ENCODE assay signal across 17 mouse cellular contexts in genomic region chr4:136775903-136776302, GRCm38 (mm10). TPM values are rescaled to one million over a fixed set of nuclear protein-coding genes. Genes with fewer than 3 reads are reported as not detected.
A peak's percentile ranks its signal among the peaks of the same experiment; 100 is the strongest.
DNase-seq lines count a peak whose midpoint lies in the region; ATAC-seq and TF ChIP-seq lines count a peak whose summit lies in the region.
"Had no signal": no experiment of that assay in that cellular context is flagged by ENCODE, and none has a peak within 500 bp of the region (broad histone marks: within the 10 kb centered on the region; RNA-seq: fewer than 3 reads in every experiment).

No protein-coding gene starts in this region.

- TF ChIP-seq POLR2A in ES-Bruce4 (IDR thresholded peaks at IDR 0.05; ENCODE audit: insufficient read depth, low read length) = no peak

- 92% methylated on average over 2 of the region's 2 CpGs for WGBS in forebrain, embryonic 10.5 days
- 94% methylated on average over 2 of the region's 2 CpGs for WGBS in forebrain, embryonic 16.5 days
- 84% methylated on average over 2 of the region's 2 CpGs for WGBS in lung, embryonic 14.5 days
- 88% methylated on average over 2 of the region's 2 CpGs for WGBS in embryonic facial prominence, embryonic 13.5 days

- H3K36me3 ChIP-seq in forebrain, embryonic 10.5 days (replicated peaks) = peaks cover 43% of the 10 kb centered on the region
- H3K36me3 ChIP-seq in forebrain, embryonic 16.5 days (ENCODE audit: control insufficient read depth, insufficient read depth) = 0 out of 2 replicates have a peak, but pooled peaks cover 3% of the 10 kb centered on the region
- 0 out of 2 replicates have a peak, but pooled peaks cover 4% of the 10 kb centered on the region for H3K36me3 ChIP-seq in lung, embryonic 14.5 days (ENCODE audit: insufficient read depth)
- no peaks in the 10 kb centered on the region for H3K36me3 ChIP-seq in ES-Bruce4 (ENCODE audit: control insufficient read depth, insufficient read depth, low read length, poor library complexity, severe bottlenecking)
- peaks cover 23% of the 10 kb centered on the region for H3K36me3 ChIP-seq in embryonic facial prominence, embryonic 13.5 days

- ATAC-seq in forebrain, embryonic 16.5 days = no peak
- ATAC-seq in lung, embryonic 14.5 days (ENCODE audit: insufficient read depth) = no peak
- no peak for ATAC-seq in embryonic facial prominence, embryonic 13.5 days (ENCODE audit: insufficient number of reproducible peaks, insufficient read depth, low FRiP score, low TSS enrichment, low read depth)
- ATAC-seq in megakaryocyte progenitor cell, adult 5-6 weeks (replicated peaks; ENCODE audit: poor library complexity) = no peak

- no peak overlapping the region for H3K4me3 ChIP-seq in forebrain, embryonic 10.5 days
- no peak overlapping the region for H3K4me3 ChIP-seq in forebrain, embryonic 16.5 days (replicated peaks; ENCODE audit: low read length)
- H3K4me3 ChIP-seq in lung, embryonic 14.5 days (ENCODE audit: low read depth, low read length) = no peak overlapping the region
- no peak overlapping the region for H3K4me3 ChIP-seq in ES-Bruce4 (ENCODE audit: low read depth, low read length)
- H3K4me3 ChIP-seq in embryonic facial prominence, embryonic 13.5 days = no peak overlapping the region
- H3K4me3 ChIP-seq: heart, adult 2 months; hindbrain, embryonic 15.5 days had no signal

- H3K27ac ChIP-seq in forebrain, embryonic 10.5 days = peak overlapping the region; percentile 83
- no peak overlapping the region for H3K27ac ChIP-seq in forebrain, embryonic 16.5 days (ENCODE audit: low read length)
- no peak overlapping the region for H3K27ac ChIP-seq in lung, embryonic 14.5 days (ENCODE audit: low read depth)
- 0 out of 2 replicates have a peak overlapping the region, but pooled peaks have one; percentile 36 for H3K27ac ChIP-seq in ES-Bruce4 (ENCODE audit: insufficient read depth, low read length)
- H3K27ac ChIP-seq in embryonic facial prominence, embryonic 13.5 days = peak overlapping the region; percentile 17; the same call in 1 of the 2 replicates
- H3K27ac ChIP-seq: heart, adult 2 months; hindbrain, embryonic 15.5 days had no signal

- DNase-seq in forebrain, embryonic 10.5 days (ENCODE audit: extremely low spot score, low spot score) = no peak
- DNase-seq in lung, embryonic 14.5 days = no peak
- no peak for DNase-seq in lung, postnatal 10 days
- no peak for DNase-seq in cerebellum, postnatal 25 days
- DNase-seq: adrenal gland, postnatal 25 days; cerebellum, adult 9-10 months; kidney, adult 18-20 months; layer of hippocampus, postnatal 36 days; lung, adult 2 months; right cerebral cortex, postnatal 4 days; thymus, postnatal 4 days had no signal

- H3K4me1 ChIP-seq in forebrain, embryonic 10.5 days = peaks cover 100% of the 10 kb centered on the region
- H3K4me1 ChIP-seq in forebrain, embryonic 16.5 days (replicated peaks; ENCODE audit: control insufficient read depth, insufficient read depth, low read length) = peaks cover 39% of the 10 kb centered on the region
- peaks cover 14% of the 10 kb centered on the region for H3K4me1 ChIP-seq in lung, embryonic 14.5 days (ENCODE audit: insufficient read depth)
- no peaks in the 10 kb centered on the region for H3K4me1 ChIP-seq in ES-Bruce4 (ENCODE audit: control insufficient read depth, insufficient read depth, low read length)
- peaks cover 58% of the 10 kb centered on the region for H3K4me1 ChIP-seq in embryonic facial prominence, embryonic 13.5 days

- TF ChIP-seq EP300 in ES-Bruce4 (IDR thresholded peaks at IDR 0.05; ENCODE audit: insufficient read depth, low read depth, low read length) = no peak

- H3K9me3 ChIP-seq in forebrain, embryonic 10.5 days = peaks cover 4% of the 10 kb centered on the region; the same call in 1 of the 2 replicates
- no peaks in the 10 kb centered on the region for H3K9me3 ChIP-seq in forebrain, embryonic 16.5 days (ENCODE audit: control insufficient read depth, low read length)
- H3K9me3 ChIP-seq in lung, embryonic 14.5 days (ENCODE audit: low read depth, low read length) = no peaks in the 10 kb centered on the region
- H3K9me3 ChIP-seq in ES-Bruce4 (replicated peaks; ENCODE audit: control insufficient read depth, insufficient read depth, low read length, poor library complexity, severe bottlenecking) = no peaks in the 10 kb centered on the region
- no peaks in the 10 kb centered on the region for H3K9me3 ChIP-seq in embryonic facial prominence, embryonic 13.5 days
- H3K9me3 ChIP-seq: hindbrain, embryonic 15.5 days had no signal

- H3K27me3 ChIP-seq in forebrain, embryonic 10.5 days (ENCODE audit: poor library complexity, severe bottlenecking) = 0 out of 2 replicates have a peak, but pooled peaks cover 6% of the 10 kb centered on the region
- H3K27me3 ChIP-seq in forebrain, embryonic 16.5 days (replicated peaks; ENCODE audit: control insufficient read depth, insufficient read depth, low read length) = no peaks in the 10 kb centered on the region
- H3K27me3 ChIP-seq in lung, embryonic 14.5 days (ENCODE audit: insufficient read depth, low read length) = no peaks in the 10 kb centered on the region
- H3K27me3 ChIP-seq in ES-Bruce4 (ENCODE audit: control insufficient read depth, insufficient read depth, low read length, poor library complexity, severe bottlenecking) = no peaks in the 10 kb centered on the region
- no peaks in the 10 kb centered on the region for H3K27me3 ChIP-seq in embryonic facial prominence, embryonic 13.5 days
- H3K27me3 ChIP-seq: hindbrain, embryonic 15.5 days had no signal

- no peak for TF ChIP-seq CTCF in lung, embryonic 14.5 days (IDR thresholded peaks at IDR 0.05; ENCODE audit: low read depth)
- TF ChIP-seq CTCF in ES-Bruce4 (IDR thresholded peaks at IDR 0.05; ENCODE audit: low read depth, low read length) = no peak

- no peak overlapping the region for H3K4me2 ChIP-seq in forebrain, embryonic 16.5 days (ENCODE audit: low read length)
- H3K4me2 ChIP-seq in lung, embryonic 14.5 days = peak overlapping the region; percentile 13; the same call in 1 of the 2 replicates
- H3K4me2 ChIP-seq in embryonic facial prominence, embryonic 13.5 days = no peak overlapping the region
- H3K4me2 ChIP-seq: hindbrain, embryonic 15.5 days had no signal

- no peak overlapping the region for H3K9ac ChIP-seq in forebrain, embryonic 16.5 days (replicated peaks; ENCODE audit: low read depth, low read length)
- no peak overlapping the region for H3K9ac ChIP-seq in lung, embryonic 14.5 days
- no peak overlapping the region for H3K9ac ChIP-seq in ES-Bruce4 (ENCODE audit: low read depth, poor library complexity, severe bottlenecking)
- H3K9ac ChIP-seq in embryonic facial prominence, embryonic 13.5 days = no peak overlapping the region
- H3K9ac ChIP-seq: hindbrain, embryonic 15.5 days had no signal

RNA-seq across cellular contexts. Expression of gene Ephb2, which starts 59.9 kb away (rescaled TPM):
- 9.5 and 9.7 TPM in 2 replicates for polyA plus RNA-seq in forebrain, embryonic 10.5 days (2016; fragmentation: Nextera tagmentation; extraction: Ambion mirVana)
- polyA plus RNA-seq in forebrain, embryonic 16.5 days (2015; fragmentation: Nextera tagmentation; extraction: Ambion mirVana) = 12.3 and 13.1 TPM in 2 replicates
- 7.9 and 8.5 TPM in 2 replicates for polyA plus RNA-seq in lung, embryonic 14.5 days (2014; fragmentation: Nextera tagmentation; extraction: Ambion mirVana)
- polyA plus RNA-seq in ES-Bruce4 (2011; ENCODE audit: insufficient read depth, insufficient read length, low read depth, missing spikeins) = 15.1 and 15.5 TPM in 2 replicates
- 7.9 and 13.3 TPM in 2 replicates for polyA plus RNA-seq in embryonic facial prominence, embryonic 13.5 days (2015; fragmentation: Nextera tagmentation; extraction: Ambion mirVana)
- total RNA-seq in megakaryocyte progenitor cell, adult 5-6 weeks (2015) = 0.44 and 1.2 TPM in 2 replicates
- total RNA-seq in megakaryocyte progenitor cell, adult 5-6 weeks (2017) = 1.0 and 3.0 TPM in 2 replicates

Comparison
In these comparisons a context has a peak if more than half of its experiments do, and no peak if none do; other contexts are left out.
1. H3K27ac ChIP-seq: peak in forebrain, embryonic 10.5 days (single experiment), ES-Bruce4 (single experiment) and embryonic facial prominence, embryonic 13.5 days (single experiment); none in forebrain, embryonic 16.5 days (single experiment) and lung, embryonic 14.5 days (single experiment).